Mouse (Mus musculus): ENCODE data around the gene Chrm3. TPM values are rescaled to one million over a fixed set of nuclear protein-coding genes. Genes with fewer than 3 reads are reported as not detected.
A peak's percentile ranks its signal among the peaks of the same experiment; 100 is the strongest.

The Chrm3 gene
- total RNA-seq, 2 experiments from 2014 or later: 42.4 to 49.2 TPM

GRCm38 (mm10) chr13:10081896-10082426, 278.7 kb downstream of the Chrm3 start:
- DNase-seq (ENCODE audit: low spot score in 2 of 2): no peak

GRCm38 (mm10) chr13:10071165-10071564, 289.5 kb downstream of the Chrm3 start:
- DNase-seq (ENCODE audit: low spot score in 2 of 2): peak; percentile 36 to 55

- DNase-seq (ENCODE audit: low spot score in 2 of 2): no peak
Measured at GRCm38 (mm10) chr13:10068927-10069580, 291.6 kb downstream of the Chrm3 start.

- no peak for DNase-seq (ENCODE audit: low spot score in 2 of 2)
Measured at GRCm38 (mm10) chr13:10066829-10067618, 293.6 kb downstream of the Chrm3 start.

GRCm38 (mm10) chr13:10065776-10066175, 294.9 kb downstream of the Chrm3 start:
- no peak for DNase-seq (ENCODE audit: low spot score in 2 of 2)

- DNase-seq (ENCODE audit: low spot score in 2 of 2): no peak
Measured at GRCm38 (mm10) chr13:10062681-10063080, 298.0 kb downstream of the Chrm3 start.

- DNase-seq (ENCODE audit: low spot score in 2 of 2): no peak
Measured at GRCm38 (mm10) chr13:10058993-10059392, 301.7 kb downstream of the Chrm3 start.

GRCm38 (mm10) chr13:10057644-10058198, 302.9 kb downstream of the Chrm3 start:
- no peak for DNase-seq (ENCODE audit: low spot score in 2 of 2)

GRCm38 (mm10) chr13:10054086-10054485, 306.6 kb downstream of the Chrm3 start:
- no peak for DNase-seq (ENCODE audit: low spot score in 2 of 2)

GRCm38 (mm10) chr13:10053301-10053889, 307.3 kb downstream of the Chrm3 start:
- DNase-seq (ENCODE audit: low spot score in 2 of 2): no peak

- no peak for DNase-seq (ENCODE audit: low spot score in 2 of 2)
Measured at GRCm38 (mm10) chr13:10045651-10046350, 314.8 kb downstream of the Chrm3 start.

- DNase-seq (ENCODE audit: low spot score in 2 of 2): no peak
Measured at GRCm38 (mm10) chr13:10044084-10044483, 316.6 kb downstream of the Chrm3 start.

GRCm38 (mm10) chr13:10033570-10034399, 326.9 kb downstream of the Chrm3 start:
- no peak for DNase-seq (ENCODE audit: low spot score in 2 of 2)

- no peak for DNase-seq (ENCODE audit: low spot score in 2 of 2)
Measured at GRCm38 (mm10) chr13:10031547-10031946, 329.1 kb downstream of the Chrm3 start.

GRCm38 (mm10) chr13:10029944-10030343, 330.7 kb downstream of the Chrm3 start:
- DNase-seq (ENCODE audit: low spot score in 2 of 2): no peak

- DNase-seq (ENCODE audit: low spot score in 2 of 2): no peak
Measured at GRCm38 (mm10) chr13:10025134-10025533, 335.5 kb downstream of the Chrm3 start.

GRCm38 (mm10) chr13:10023112-10023511, 337.5 kb downstream of the Chrm3 start:
- no peak for DNase-seq (ENCODE audit: low spot score in 2 of 2)

GRCm38 (mm10) chr13:10019252-10019651, 341.4 kb downstream of the Chrm3 start:
- DNase-seq (ENCODE audit: low spot score in 2 of 2): no peak

- DNase-seq (ENCODE audit: low spot score in 2 of 2): no peak
Measured at GRCm38 (mm10) chr13:10002916-10003315, 357.7 kb downstream of the Chrm3 start.

- no peak for DNase-seq (ENCODE audit: low spot score in 2 of 2)
Measured at GRCm38 (mm10) chr13:9997664-9998328, 362.9 kb downstream of the Chrm3 start.
